Mouse (Mus musculus) CH12.LX (cell line): ENCODE results near the gene Rspry1.

Source experiments
- CHD2 ChIP-seq: IDR thresholded peaks from 2 replicates; pipeline ENCODE4 v1.6.1; 2011; ENCODE audit warnings: low read length, improper control_type of control experiment
- CTCF ChIP-seq, 2 experiments: IDR thresholded peaks in 1 of 2; conservative IDR thresholded peaks in 1 of 2; 2 replicates each; pipeline ENCODE4 v1.5.1; 2011 to 2012; ENCODE audit warnings: low read depth in 2 of 2, low read length in 2 of 2, improper control_type of control experiment in 1 of 2, inconsistent platforms in 1 of 2, mild to moderate bottlenecking in 1 of 2, moderate library complexity in 1 of 2
- MAFK ChIP-seq: IDR thresholded peaks from 2 replicates; pipeline ENCODE4 v1.6.1; 2011; ENCODE audit warnings: low read length, improper control_type of control experiment; ENCODE audit not compliant: insufficient replicate concordance
- POLR2A ChIP-seq: IDR thresholded peaks from 2 replicates; pipeline ENCODE4 v1.6.1; 2011; ENCODE audit warnings: low read depth, mild to moderate bottlenecking, improper control_type of control experiment, low read length
- TBP ChIP-seq: conservative IDR thresholded peaks from 2 replicates; pipeline ENCODE4 v1.6.1; 2011; ENCODE audit warnings: low read depth, low read length, improper control_type of control experiment

DNA sequence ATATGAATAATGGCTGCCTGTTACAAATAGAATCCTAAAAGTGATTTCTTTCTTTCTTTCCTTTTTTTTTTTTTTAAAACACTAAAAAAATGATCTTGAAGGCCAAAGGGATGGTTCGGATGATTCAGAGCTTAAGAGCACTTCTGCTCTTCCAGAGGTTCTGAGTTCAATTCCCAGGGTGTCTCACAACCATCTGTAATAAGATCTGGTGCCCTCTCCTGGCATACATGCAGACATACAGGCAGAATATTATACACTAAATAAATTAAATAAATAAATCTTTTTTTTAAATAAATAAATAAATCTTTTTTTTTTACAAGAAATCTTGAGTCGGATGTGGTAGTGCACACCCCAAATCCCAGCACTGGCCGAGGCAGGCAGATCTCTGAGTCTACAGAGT lies 40.2 kb downstream of the Rspry1 start:
- no peak for TF ChIP-seq POLR2A
- TF ChIP-seq TBP: no peak
- peak in 1 of 2 experiments; percentile 37; a peak in 2 of 4 replicates for TF ChIP-seq CTCF (conservative IDR thresholded peaks at IDR 0.05 in 1 of 2, IDR thresholded peaks at IDR 0.05 in 1 of 2; ENCODE audit: low read depth in 2 of 2, low read length in 2 of 2)
- TF ChIP-seq CHD2: no peak
- no peak for TF ChIP-seq MAFK
